Mouse (Mus musculus) telencephalon, adult 2 months (tissue): ENCODE results near the gene Olfr1390.
"Not testable (repeated sequence)": the region's sequence is repeated elsewhere in the genome, so short reads cannot be mapped to it uniquely, and the experiment has no call there.

Experiments used
- DNase-seq: peaks from one replicate; pipeline ENCODE4 v3.0.0-alpha.2; 2011; ENCODE audit warnings: low read depth, low spot score

Olfr1390 gene

GRCm38 (mm10) chr11:49334888-49335287 is at the start of gene Olfr1390:
Gene Olfr1390 (plus strand): TSS chr11:49335188.
- no peak for DNase-seq

GRCm38 (mm10) chr11:49287251-49287650 is 47.7 kb upstream of the Olfr1390 start:
- DNase-seq, result peak; percentile 68

- DNase-seq, result peak; percentile 69
Observed at GRCm38 (mm10) chr11:49292777-49293176, 42.2 kb upstream of the Olfr1390 start.

- DNase-seq, result no peak
Observed at GRCm38 (mm10) chr11:49304441-49304840, 30.5 kb upstream of the Olfr1390 start, which contains the start of gene Olfr10. Gene Olfr10 (plus strand): TSS chr11:49304741.

- DNase-seq, result not testable (repeated sequence)
Observed at GRCm38 (mm10) chr11:49308547-49308946, 26.4 kb upstream of the Olfr1390 start.

- DNase-seq, result no peak
Observed at GRCm38 (mm10) chr11:49322442-49322841, 12.5 kb upstream of the Olfr1390 start, which contains the start of gene Olfr1391. Gene Olfr1391 (plus strand): TSS chr11:49322742.

GRCm38 (mm10) chr11:49326726-49327125 is 8.3 kb upstream of the Olfr1390 start:
- no peak for DNase-seq

- peak; percentile 66 for DNase-seq
Observed at GRCm38 (mm10) chr11:49329686-49330085, 5.3 kb upstream of the Olfr1390 start.

- DNase-seq, result no peak
Observed at GRCm38 (mm10) chr11:49337150-49337832, 2.3 kb downstream of the Olfr1390 start.

GRCm38 (mm10) chr11:49383133-49383532 is 48.1 kb downstream of the Olfr1390 start:
- no peak for DNase-seq

- not testable (repeated sequence) for DNase-seq
Observed at GRCm38 (mm10) chr11:49386118-49386517, 51.1 kb downstream of the Olfr1390 start.
